Mouse (Mus musculus) brain, embryonic 18.5 days (tissue): ENCODE data around the gene Tns1.
"Not testable (repeated sequence)": the region's sequence is repeated elsewhere in the genome, so short reads cannot be mapped to it uniquely, and the experiment has no call there.

Experiments used
- DNase-seq: peaks from one replicate; pipeline ENCODE4 v3.0.0-alpha.2; 2012; ENCODE audit warnings: low read depth, low spot score

Tns1 gene

GRCm38 (mm10) chr1:73913071-73914005, 210.9 kb downstream of the Tns1 start:
- no peak for DNase-seq

- no peak for DNase-seq
These were observed 211.8 kb downstream of the Tns1 start for GRCm38 (mm10) chr1:73912466-73912865.

GRCm38 (mm10) chr1:73911981-73912380, 212.3 kb downstream of the Tns1 start:
- DNase-seq, result no peak

- no peak for DNase-seq
These were observed 213.5 kb downstream of the Tns1 start for GRCm38 (mm10) chr1:73910701-73911100.

GRCm38 (mm10) chr1:73910111-73910510, 214.1 kb downstream of the Tns1 start:
- no peak for DNase-seq

GRCm38 (mm10) chr1:73909191-73909983, 214.9 kb downstream of the Tns1 start:
- DNase-seq, result no peak

GRCm38 (mm10) chr1:73908081-73908960, 215.9 kb downstream of the Tns1 start:
- DNase-seq, result no peak

GRCm38 (mm10) chr1:73907166-73907565, 217.1 kb downstream of the Tns1 start:
- DNase-seq, result no peak

GRCm38 (mm10) chr1:73906376-73906775, 217.9 kb downstream of the Tns1 start:
- no peak for DNase-seq

GRCm38 (mm10) chr1:73905811-73906190, 218.4 kb downstream of the Tns1 start:
- no peak for DNase-seq

GRCm38 (mm10) chr1:73905111-73905810, 219.0 kb downstream of the Tns1 start:
- DNase-seq, result no peak

GRCm38 (mm10) chr1:73904641-73905040, 219.6 kb downstream of the Tns1 start:
- DNase-seq, result no peak

- no peak for DNase-seq
These were observed 221.2 kb downstream of the Tns1 start for GRCm38 (mm10) chr1:73903035-73903434.

GRCm38 (mm10) chr1:73902171-73902991, 221.9 kb downstream of the Tns1 start:
- peak; percentile 36 for DNase-seq

- DNase-seq, result no peak
These were observed 222.8 kb downstream of the Tns1 start for GRCm38 (mm10) chr1:73901496-73901899.

GRCm38 (mm10) chr1:73895451-73895850, 228.8 kb downstream of the Tns1 start:
- not testable (repeated sequence) for DNase-seq

GRCm38 (mm10) chr1:73880731-73881130, 243.5 kb downstream of the Tns1 start:
- no peak for DNase-seq

- DNase-seq, result no peak
These were observed 248.5 kb downstream of the Tns1 start for GRCm38 (mm10) chr1:73875676-73876218.

- no peak for DNase-seq
These were observed 259.9 kb downstream of the Tns1 start for GRCm38 (mm10) chr1:73864314-73864713.

- DNase-seq, result no peak
These were observed 261.2 kb downstream of the Tns1 start for GRCm38 (mm10) chr1:73863074-73863431.
